Mouse (Mus musculus) heart, embryonic 14.5 days (tissue): Measurements from ENCODE around the gene Fgfr2. TPM values are rescaled to one million over a fixed set of nuclear protein-coding genes. Genes with fewer than 3 reads are reported as not detected.

Source experiments
- ATAC-seq: fragments of 200-750 bp; cut with Nextera tagmentation; 2 replicates; pipeline ENCODE4 v1.8.0; 2017; ENCODE audit warnings: low read depth, moderate TSS enrichment; ENCODE audit not compliant: insufficient number of reproducible peaks, insufficient read depth, low FRiP score
- H3K27ac ChIP-seq, 2 experiments: fragments of 200-500 bp in 1 of 2; fragments of 300-500 bp in 1 of 2; sonication (generic) in 1 of 2; replicated peaks in 1 of 2; 2 replicates each; pipeline ENCODE4 v1.5.1; 2012 to 2014; ENCODE audit warnings: low read depth in 2 of 2, low read length in 2 of 2, control low read depth in 1 of 2, mild to moderate bottlenecking in 1 of 2, mixed read lengths in 1 of 2; ENCODE audit not compliant: control insufficient read depth in 1 of 2, insufficient read depth in 1 of 2
- H3K27me3 ChIP-seq: fragments of 300-500 bp; sonication (generic); 2 replicates; pipeline ENCODE4 v1.6.1; 2014; ENCODE audit warnings: mild to moderate bottlenecking, low read length, control low read depth; ENCODE audit not compliant: control insufficient read depth, insufficient read depth
- H3K36me3 ChIP-seq: fragments of 300-500 bp; sonication (generic); 2 replicates; pipeline ENCODE4 v1.6.1; 2014; ENCODE audit warnings: mild to moderate bottlenecking, control low read depth, low read length, mixed read lengths; ENCODE audit not compliant: control insufficient read depth, insufficient read depth
- H3K4me1 ChIP-seq, 2 experiments: fragments of 200-500 bp in 1 of 2; fragments of 300-500 bp in 1 of 2; sonication (generic) in 1 of 2; 2 replicates each; pipeline ENCODE4 v1.6.1; 2012 to 2014; ENCODE audit warnings: low read length in 2 of 2, control low read depth in 1 of 2, mixed read lengths in 1 of 2; ENCODE audit not compliant: control insufficient read depth in 2 of 2, insufficient read depth in 2 of 2
- H3K4me2 ChIP-seq: fragments of 300-500 bp; sonication (generic); 2 replicates; pipeline ENCODE4 v1.6.1; 2014; ENCODE audit warnings: mild to moderate bottlenecking, low read length
- H3K4me3 ChIP-seq, 2 experiments: fragments of 200-500 bp in 1 of 2; fragments of 300-500 bp in 1 of 2; sonication (generic) in 1 of 2; 2 replicates each; pipeline ENCODE4 v1.5.1; 2012 to 2014; ENCODE audit warnings: low read length in 2 of 2, mild to moderate bottlenecking in 2 of 2, control low read depth in 1 of 2, low read depth in 1 of 2, moderate library complexity in 1 of 2; ENCODE audit not compliant: control insufficient read depth in 1 of 2, insufficient read depth in 1 of 2
- H3K9ac ChIP-seq: fragments of 300-500 bp; sonication (generic); 2 replicates; pipeline ENCODE4 v1.6.1; 2014; ENCODE audit warnings: mild to moderate bottlenecking, low read length
- H3K9me3 ChIP-seq: fragments of 300-500 bp; sonication (generic); 2 replicates; pipeline ENCODE4 v1.6.1; 2016; ENCODE audit warnings: low read length, control low read depth; ENCODE audit not compliant: control insufficient read depth
- WGBS: fragments of 180-500 bp; shearing (Covaris S2); extraction: QIAGEN DNeasy Blood & Tissue Kit; methylation state at CpG from one replicate; pipeline ENCODE4 v1.1.7; 2014; 5-methylcytosine and 5-hydroxymethylcytosine counted together
- polyA plus RNA-seq: library from polyadenylated mRNA; unstranded; fragments of >200 nt; fragmentation: Nextera tagmentation; extraction: Ambion mirVana; gene quantifications from 2 replicates; pipeline ENCODE4 v1.2.1, GENCODE M21; 2014

The Fgfr2 gene
- polyA plus RNA-seq, 1 experiment from 2014 or later = 22.4 TPM

- Histone ChIP-seq H3K27ac (no peak overlapping the region), H3K36me3 (no peaks in the 10 kb centered on the region), H3K4me1 (peaks cover 2 to 9% of the 10 kb centered on the region in 2 experiments; a peak in 3 of 4 replicates), H3K4me3 (no peak overlapping the region), H3K4me2 (no peak overlapping the region), H3K27me3 (no peaks in the 10 kb centered on the region), H3K9me3 (no peaks in the 10 kb centered on the region), H3K9ac (no peak overlapping the region)
- ATAC-seq = no peak
- whole genome bisulfite sequencing = 87% methylated on average over 4 of the region's 4 CpGs
Measured at GRCm38 (mm10) chr7:130208601-130209000, 2914.5 kb downstream of the Fgfr2 start.

- Histone ChIP-seq H3K9ac (no peak overlapping the region), H3K4me3 (no peak overlapping the region), H3K27me3 (no peaks in the 10 kb centered on the region), H3K4me2 (no peak overlapping the region), H3K9me3 (no peaks in the 10 kb centered on the region), H3K36me3 (no peaks in the 10 kb centered on the region), H3K4me1 (peaks cover 2 to 9% of the 10 kb centered on the region in 2 experiments; a peak in 3 of 4 replicates), H3K27ac (no peak overlapping the region)
- ATAC-seq = no peak
- WGBS = 41% methylated on average over 6 of the region's 6 CpGs
Measured at GRCm38 (mm10) chr7:130206181-130206582, 2917.0 kb downstream of the Fgfr2 start.

- WGBS = 92% methylated on average over 7 of the region's 7 CpGs
- no peak overlapping the region for H3K27ac ChIP-seq
- H3K27me3 ChIP-seq = no peaks in the 10 kb centered on the region
- no peaks in the 10 kb centered on the region for H3K36me3 ChIP-seq
- peaks cover 2 to 9% of the 10 kb centered on the region in 2 experiments; a peak in 3 of 4 replicates for H3K4me1 ChIP-seq
- no peak overlapping the region for H3K4me2 ChIP-seq
- no peaks in the 10 kb centered on the region for H3K9me3 ChIP-seq
- no peak for ATAC-seq
- no peak overlapping the region for H3K4me3 ChIP-seq
- no peak overlapping the region for H3K9ac ChIP-seq
Measured at GRCm38 (mm10) chr7:130205140-130205539, 2918.0 kb downstream of the Fgfr2 start.

- 89% methylated on average over 8 of the region's 8 CpGs for WGBS
- no peaks in the 10 kb centered on the region for H3K36me3 ChIP-seq
- no peak overlapping the region for H3K4me2 ChIP-seq
- no peak overlapping the region for H3K9ac ChIP-seq
- no peak for ATAC-seq
- no peaks in the 10 kb centered on the region for H3K9me3 ChIP-seq
- H3K4me1 ChIP-seq = peaks cover 5 to 9% of the 10 kb centered on the region in 2 experiments; a peak in 3 of 4 replicates
- no peak overlapping the region for H3K4me3 ChIP-seq
- H3K27ac ChIP-seq = no peak overlapping the region
- no peaks in the 10 kb centered on the region for H3K27me3 ChIP-seq
Measured at GRCm38 (mm10) chr7:130201020-130201419, 2922.1 kb downstream of the Fgfr2 start.

- no peaks in the 10 kb centered on the region for H3K27me3 ChIP-seq
- 78% methylated on average over 9 of the region's 9 CpGs for WGBS
- no peak overlapping the region for H3K27ac ChIP-seq
- H3K9me3 ChIP-seq = no peaks in the 10 kb centered on the region
- H3K9ac ChIP-seq = no peak overlapping the region
- ATAC-seq = no peak
- H3K4me2 ChIP-seq = no peak overlapping the region
- H3K36me3 ChIP-seq = no peaks in the 10 kb centered on the region
- no peak overlapping the region for H3K4me3 ChIP-seq
- H3K4me1 ChIP-seq = peaks cover 5% of the 10 kb centered on the region in 2 experiments; a peak in 2 of 4 replicates
Measured at GRCm38 (mm10) chr7:130199951-130200350, 2923.2 kb downstream of the Fgfr2 start.

- Histone ChIP-seq H3K9ac (no peak overlapping the region), H3K27me3 (no peaks in the 10 kb centered on the region), H3K4me2 (no peak overlapping the region), H3K36me3 (no peaks in the 10 kb centered on the region), H3K9me3 (no peaks in the 10 kb centered on the region), H3K27ac (no peak overlapping the region), H3K4me3 (no peak overlapping the region), H3K4me1 (peaks cover 5% of the 10 kb centered on the region in 2 experiments; a peak in 2 of 4 replicates)
- WGBS = 55% methylated on average over 5 of the region's 5 CpGs
- ATAC-seq = no peak
Measured at GRCm38 (mm10) chr7:130199317-130199716, 2923.8 kb downstream of the Fgfr2 start.

- H3K36me3 ChIP-seq = no peaks in the 10 kb centered on the region
- no peak overlapping the region for H3K4me2 ChIP-seq
- H3K4me1 ChIP-seq = peaks cover 5% of the 10 kb centered on the region in 2 experiments; a peak in 2 of 4 replicates
- H3K4me3 ChIP-seq = no peak overlapping the region
- H3K9me3 ChIP-seq = no peaks in the 10 kb centered on the region
- no peak overlapping the region for H3K9ac ChIP-seq
- H3K27ac ChIP-seq = no peak overlapping the region
- H3K27me3 ChIP-seq = no peaks in the 10 kb centered on the region
- WGBS = 71% methylated on average over 2 of the region's 2 CpGs
- no peak for ATAC-seq
Measured at GRCm38 (mm10) chr7:130195081-130195480, 2928.1 kb downstream of the Fgfr2 start.

GRCm38 (mm10) chr7:130190329-130190975 lies 2932.7 kb downstream of the Fgfr2 start:
- no peak overlapping the region for H3K4me3 ChIP-seq
- no peaks in the 10 kb centered on the region for H3K4me1 ChIP-seq
- H3K9me3 ChIP-seq = no peaks in the 10 kb centered on the region
- 0 out of 2 replicates have a peak, but pooled peaks cover 6% of the 10 kb centered on the region for H3K36me3 ChIP-seq
- no peak overlapping the region for H3K4me2 ChIP-seq
- no peak for ATAC-seq
- no peaks in the 10 kb centered on the region for H3K27me3 ChIP-seq
- H3K27ac ChIP-seq = no peak overlapping the region
- WGBS = 74% methylated on average over 15 of the region's 15 CpGs
- H3K9ac ChIP-seq = no peak overlapping the region
